Mouse (Mus musculus) embryo, embryonic 9.5 days (tissue): ENCODE results near the gene Atp2b2.
A peak's percentile ranks its signal among the peaks of the same experiment; 100 is the strongest.

Source experiments
- DNase-seq: peaks from one replicate; pipeline ENCODE4 v3.0.0-alpha.2; 2017; ENCODE audit errors: extremely low spot score

Gene Atp2b2

GRCm38 (mm10) chr6:114042332-114042731 lies at the start of gene Atp2b2:
TSS of gene Atp2b2 (minus strand) at chr6:114042613.
- DNase-seq = peak; percentile 4

DNA sequence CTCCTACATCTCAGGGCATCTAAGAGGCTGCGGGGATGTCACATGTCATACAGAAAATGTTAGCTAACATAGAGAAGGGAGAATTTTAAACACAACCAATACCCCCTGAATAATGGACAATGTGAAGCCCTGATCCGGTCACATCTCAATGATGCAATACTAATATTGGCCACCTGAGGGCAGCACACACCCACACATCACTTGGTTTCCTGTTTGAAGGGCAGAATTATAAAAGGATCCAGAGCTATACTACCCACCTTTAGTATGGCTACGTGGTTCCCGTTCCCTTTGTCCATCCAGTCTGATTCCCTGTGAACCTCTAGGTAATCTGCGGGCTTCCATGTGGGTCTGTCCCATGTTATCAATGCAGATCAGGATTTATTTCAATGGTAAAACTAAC lies 47.2 kb upstream of the Atp2b2 start:
- peak; percentile 69 for DNase-seq

DNA sequence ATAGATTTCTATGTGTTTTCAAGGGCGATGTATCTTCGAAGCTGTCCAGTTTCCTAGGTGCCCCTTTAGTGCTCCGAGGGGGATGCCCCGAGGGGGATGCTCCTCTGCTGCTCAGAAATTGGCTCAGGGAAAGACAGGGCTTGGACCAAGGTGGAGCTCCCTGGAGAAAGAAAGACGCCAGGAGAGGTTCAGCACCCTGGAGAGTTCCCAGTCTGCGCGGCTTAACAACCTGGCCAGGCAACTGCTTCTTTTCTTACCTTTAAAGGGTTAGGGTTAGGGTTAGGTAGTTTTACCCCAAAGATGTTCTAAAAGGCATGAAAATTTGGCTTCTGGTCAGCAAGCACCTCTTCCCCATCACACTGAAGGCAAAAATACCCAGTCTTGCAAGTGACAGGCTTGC lies 44.7 kb upstream of the Atp2b2 start:
- DNase-seq = peak; percentile 66

GRCm38 (mm10) chr6:114078556-114078955 lies 36.1 kb upstream of the Atp2b2 start:
- DNase-seq = no peak

DNA sequence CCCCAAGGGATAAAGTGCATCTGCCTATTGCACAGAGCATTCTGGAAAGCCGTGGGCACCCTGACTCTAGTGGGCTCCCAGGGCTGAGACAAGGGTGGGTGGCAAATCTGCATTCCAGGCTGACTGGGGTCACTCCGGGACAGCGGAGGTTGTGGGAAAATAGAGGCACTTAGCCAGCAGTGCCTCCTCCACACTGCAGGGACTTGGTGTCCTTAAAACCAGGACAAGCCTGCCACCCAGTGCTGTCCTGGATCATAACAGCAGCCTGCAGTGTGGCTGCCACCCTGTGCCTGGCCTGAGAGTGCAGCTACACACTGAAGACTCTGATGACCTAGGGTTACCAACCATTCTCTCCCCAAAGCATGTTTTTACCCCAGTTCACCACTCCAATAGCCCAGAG lies 34.1 kb upstream of the Atp2b2 start:
- no peak for DNase-seq

DNA sequence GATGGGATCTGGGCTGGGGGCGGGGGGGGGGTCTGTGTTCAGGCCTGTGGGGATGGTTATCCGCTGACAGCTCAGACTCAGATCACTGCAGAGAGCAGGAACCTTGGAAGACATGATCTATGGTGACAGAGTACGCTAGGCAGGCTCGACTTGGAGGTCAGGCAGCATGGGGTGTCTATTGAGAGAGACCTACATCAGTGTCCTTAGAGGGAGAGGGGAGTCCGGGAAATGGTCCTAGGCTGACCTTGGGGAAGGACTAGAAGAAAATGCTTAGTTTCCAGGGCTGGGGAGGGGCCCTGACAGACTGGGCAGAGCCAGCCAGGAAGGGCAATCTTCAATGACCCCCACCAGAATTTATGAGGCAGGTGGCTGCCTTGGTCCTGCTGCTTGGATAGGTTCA lies 33.6 kb upstream of the Atp2b2 start:
- DNase-seq = no peak

DNA sequence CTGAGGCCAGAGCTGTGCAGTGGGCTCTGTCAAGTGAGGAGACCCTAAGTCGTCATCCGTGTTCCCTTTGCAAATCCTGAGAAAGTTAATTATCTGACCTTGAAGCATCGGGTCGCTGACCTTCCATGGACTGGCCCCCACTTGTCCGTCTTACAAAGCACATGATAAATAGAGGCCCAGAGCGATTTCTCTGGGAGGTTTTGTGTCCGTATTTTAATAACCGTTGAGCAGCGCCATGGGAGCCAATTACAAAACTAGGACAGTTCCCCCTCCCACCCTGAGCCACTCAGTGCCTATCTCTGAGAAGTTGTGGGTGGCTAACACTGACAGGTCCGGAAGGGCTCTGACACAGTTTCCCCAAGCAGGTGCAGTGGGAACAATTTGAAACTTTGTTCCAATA lies 32.5 kb upstream of the Atp2b2 start:
- no peak for DNase-seq

- DNase-seq = no peak
These were observed 31.8 kb upstream of the Atp2b2 start for GRCm38 (mm10) chr6:114074256-114074655.

GRCm38 (mm10) chr6:114071564-114071963 lies 29.2 kb upstream of the Atp2b2 start:
- DNase-seq = peak; percentile 63

- no peak for DNase-seq
These were observed 20.7 kb upstream of the Atp2b2 start for GRCm38 (mm10) chr6:114063100-114063499.

GRCm38 (mm10) chr6:114062688-114063087 lies 20.3 kb upstream of the Atp2b2 start:
- no peak for DNase-seq

DNA sequence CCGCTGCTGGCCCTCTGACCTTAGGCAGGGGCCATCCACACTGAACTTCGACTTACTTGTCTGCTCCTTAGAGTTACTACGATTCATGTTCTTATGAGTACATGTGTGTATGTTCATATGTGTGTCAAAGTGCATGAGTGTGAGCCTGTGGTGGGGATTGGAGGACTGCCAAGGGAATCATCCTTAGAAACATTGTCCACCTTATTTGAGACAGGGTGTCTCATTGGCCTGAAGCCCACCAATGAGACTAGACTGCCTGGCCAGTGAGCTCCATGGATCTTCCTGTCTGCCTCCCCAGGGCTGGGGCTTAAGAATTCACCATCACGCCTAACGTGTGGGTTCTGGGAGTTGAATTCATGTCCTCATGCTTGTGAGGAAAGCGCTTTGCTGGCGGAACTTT lies 16.8 kb upstream of the Atp2b2 start:
- no peak for DNase-seq

DNA sequence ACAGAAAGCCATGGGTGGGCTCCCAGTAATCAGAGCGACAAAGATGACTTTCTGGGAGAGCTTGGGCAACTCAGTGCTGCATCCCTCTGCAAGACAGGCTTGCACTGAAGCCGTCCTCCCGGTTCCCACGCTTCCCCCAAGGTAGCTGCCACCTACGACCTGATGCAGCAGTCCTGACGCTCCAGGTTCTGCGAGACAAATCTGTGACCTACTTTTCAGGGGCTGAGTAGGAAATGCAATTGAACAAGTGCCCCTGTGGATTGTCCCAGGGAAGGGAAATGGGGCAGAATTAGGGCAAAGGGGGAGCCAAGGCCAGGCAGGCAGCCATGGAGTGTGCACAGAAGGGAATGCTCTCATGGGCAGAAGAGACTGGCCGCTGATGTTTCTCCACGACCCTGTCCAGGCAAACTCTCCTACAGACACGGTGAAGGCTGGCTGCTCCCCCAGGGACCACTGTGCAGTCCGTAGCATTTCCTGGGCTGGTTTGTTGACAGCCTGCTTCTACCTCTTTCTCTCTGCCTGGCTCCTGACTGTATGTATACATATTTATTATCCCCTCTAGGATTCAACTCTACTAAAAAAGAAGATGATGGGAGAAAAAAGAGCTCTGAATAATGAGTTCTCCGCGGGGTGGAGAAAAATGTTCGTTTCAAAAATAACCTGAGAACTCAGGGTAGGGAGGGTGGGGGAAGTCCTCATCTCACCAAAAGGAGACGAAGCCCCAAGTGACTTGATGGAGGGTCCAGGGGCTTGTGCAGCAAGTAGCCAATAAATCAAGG lies 15.8 kb upstream of the Atp2b2 start:
- no peak for DNase-seq

GRCm38 (mm10) chr6:114055311-114055710 lies 12.9 kb upstream of the Atp2b2 start:
- no peak for DNase-seq

DNA sequence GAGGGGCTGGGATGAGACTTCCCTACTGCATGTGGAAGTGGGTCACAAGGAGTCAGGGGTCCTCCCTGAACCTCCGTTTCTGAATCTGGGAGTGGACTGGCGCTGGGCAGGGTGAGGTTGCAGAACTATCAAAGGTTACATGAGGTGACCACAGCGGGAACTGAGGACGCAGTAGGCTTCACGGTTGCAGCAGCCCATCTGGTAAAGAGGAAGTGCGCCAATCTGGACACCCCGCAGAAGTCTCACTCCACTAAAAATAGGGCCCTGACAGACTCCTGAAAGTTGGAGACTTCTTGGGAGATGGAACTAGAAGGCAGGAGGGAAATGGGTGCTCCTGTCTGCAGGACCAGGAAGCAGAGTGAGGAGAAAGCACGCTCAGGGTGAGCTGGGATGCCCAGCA lies 2.5 kb upstream of the Atp2b2 start:
- no peak for DNase-seq

DNA sequence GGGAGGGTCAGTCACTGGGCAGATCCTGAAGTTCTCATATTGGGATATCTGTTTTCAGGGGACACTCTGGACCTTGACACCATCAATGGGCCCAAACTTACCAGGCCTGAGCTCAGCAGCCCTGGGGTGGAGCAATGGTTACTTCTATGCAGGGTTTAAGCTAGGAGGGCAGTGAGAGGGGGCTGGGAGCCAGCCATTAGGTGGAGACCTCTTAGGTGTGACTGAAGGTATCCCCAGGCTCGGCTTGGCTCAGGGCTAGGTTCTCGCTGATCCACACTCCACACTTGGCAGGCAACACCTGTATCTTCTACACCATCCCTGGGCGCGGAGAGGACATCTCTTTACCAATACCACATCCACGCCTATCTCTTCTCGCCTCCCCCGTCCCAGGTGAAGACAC lies 423 bp upstream of the Atp2b2 start:
- DNase-seq = no peak

GRCm38 (mm10) chr6:114041911-114042284 lies 515 bp downstream of the Atp2b2 start:
- peak; percentile 8 for DNase-seq

DNA sequence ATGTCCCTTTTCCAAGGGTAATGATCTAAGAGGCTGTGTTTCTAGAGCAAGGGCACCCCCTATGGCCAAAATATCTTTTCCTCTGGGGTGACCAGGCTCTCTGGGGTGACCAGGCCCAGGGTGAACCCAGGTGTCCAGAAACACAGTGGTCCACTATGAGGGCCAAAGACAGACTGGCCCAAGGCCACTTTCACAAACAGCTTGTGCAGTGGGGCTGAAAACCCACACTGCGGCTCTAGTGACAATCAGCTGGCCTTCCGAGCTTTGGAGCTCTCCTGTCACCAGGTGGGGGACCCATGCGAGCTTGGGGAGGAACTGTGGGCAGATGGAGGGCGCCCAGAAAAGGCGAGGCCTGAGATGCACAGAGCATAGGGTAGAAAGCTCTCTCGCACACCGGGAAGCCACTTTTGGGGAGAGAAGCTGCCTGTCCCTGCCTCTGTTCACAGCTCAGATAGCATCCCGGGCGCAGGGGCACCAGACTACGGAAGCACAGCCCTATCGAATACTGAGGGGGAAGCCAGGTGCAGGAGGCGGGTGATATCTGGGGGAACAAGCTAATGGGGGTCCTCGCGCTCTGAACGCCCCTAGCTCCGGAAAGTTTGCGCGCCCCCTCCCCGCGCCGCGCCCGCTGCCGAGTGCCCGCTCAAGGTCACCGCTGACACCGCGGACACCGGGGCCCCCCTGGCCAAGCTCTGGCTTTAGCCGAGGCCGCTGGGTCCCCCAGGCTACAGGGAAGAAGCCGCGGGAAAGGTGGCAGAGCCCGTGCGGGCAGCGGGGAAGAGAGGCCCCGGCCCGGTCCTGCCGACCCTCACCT lies 1.1 kb downstream of the Atp2b2 start:
- DNase-seq = peak; percentile 19

GRCm38 (mm10) chr6:114035704-114036103 lies 6.7 kb downstream of the Atp2b2 start:
- no peak for DNase-seq

- no peak for DNase-seq
These were observed 9.6 kb downstream of the Atp2b2 start for GRCm38 (mm10) chr6:114032822-114033221.

DNA sequence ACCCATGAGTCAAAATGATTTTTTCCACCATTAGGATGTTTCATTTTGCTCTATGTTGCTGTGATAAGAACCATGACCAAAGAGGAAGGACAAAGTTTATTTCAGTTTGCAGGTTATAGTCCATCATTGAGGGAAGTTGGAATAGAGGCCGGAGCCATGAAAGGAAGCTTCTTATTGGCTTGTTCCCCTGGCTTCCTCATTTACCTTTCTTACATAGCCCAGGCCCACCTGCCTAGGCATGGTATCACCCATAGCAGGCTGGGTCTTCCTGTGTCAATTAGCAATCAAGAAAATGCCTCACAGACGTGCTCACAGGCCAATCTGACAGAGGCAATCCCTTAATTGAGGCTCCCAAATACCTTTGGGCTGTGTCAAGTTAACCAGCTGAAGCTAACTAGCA lies 18.6 kb downstream of the Atp2b2 start:
- no peak for DNase-seq

DNA sequence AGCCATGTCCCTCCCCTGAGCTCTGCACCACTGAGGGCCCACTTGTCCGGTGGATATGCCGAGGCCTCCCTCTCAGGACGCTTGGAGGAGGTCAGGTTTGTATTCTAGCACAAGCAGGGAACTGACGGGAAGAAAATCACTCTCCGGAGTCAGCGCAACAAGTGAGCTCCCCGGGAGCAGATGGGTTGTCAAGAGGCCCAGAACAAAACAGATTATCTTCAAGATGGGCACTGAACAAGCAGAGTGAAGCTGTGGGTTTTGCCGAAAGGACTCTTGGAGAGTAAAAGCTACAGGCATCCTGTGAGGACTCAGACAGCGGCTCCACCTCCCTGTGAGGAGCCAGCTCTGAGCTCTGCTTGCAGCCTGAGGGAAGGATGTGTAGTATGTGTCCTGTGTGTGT lies 20.3 kb downstream of the Atp2b2 start:
- no peak for DNase-seq

- no peak for DNase-seq
These were observed 28.6 kb downstream of the Atp2b2 start for GRCm38 (mm10) chr6:114013801-114014200.
